Mouse (Mus musculus) naive thymus-derived CD4-positive, alpha-beta T cell, adult 5 months (primary cell): ENCODE data around the gene Rere. TPM values are rescaled to one million over a fixed set of nuclear protein-coding genes. Genes with fewer than 3 reads are reported as not detected.

ENCODE experiments used
- polyA plus RNA-seq: library from polyadenylated mRNA; unstranded; fragments of 100-300 nt; shearing (Covaris generic); gene quantifications from one replicate; pipeline ENCODE4 v1.2.1, GENCODE M21; 2017

Gene Rere
- 37.4 TPM for polyA plus RNA-seq

DNA sequence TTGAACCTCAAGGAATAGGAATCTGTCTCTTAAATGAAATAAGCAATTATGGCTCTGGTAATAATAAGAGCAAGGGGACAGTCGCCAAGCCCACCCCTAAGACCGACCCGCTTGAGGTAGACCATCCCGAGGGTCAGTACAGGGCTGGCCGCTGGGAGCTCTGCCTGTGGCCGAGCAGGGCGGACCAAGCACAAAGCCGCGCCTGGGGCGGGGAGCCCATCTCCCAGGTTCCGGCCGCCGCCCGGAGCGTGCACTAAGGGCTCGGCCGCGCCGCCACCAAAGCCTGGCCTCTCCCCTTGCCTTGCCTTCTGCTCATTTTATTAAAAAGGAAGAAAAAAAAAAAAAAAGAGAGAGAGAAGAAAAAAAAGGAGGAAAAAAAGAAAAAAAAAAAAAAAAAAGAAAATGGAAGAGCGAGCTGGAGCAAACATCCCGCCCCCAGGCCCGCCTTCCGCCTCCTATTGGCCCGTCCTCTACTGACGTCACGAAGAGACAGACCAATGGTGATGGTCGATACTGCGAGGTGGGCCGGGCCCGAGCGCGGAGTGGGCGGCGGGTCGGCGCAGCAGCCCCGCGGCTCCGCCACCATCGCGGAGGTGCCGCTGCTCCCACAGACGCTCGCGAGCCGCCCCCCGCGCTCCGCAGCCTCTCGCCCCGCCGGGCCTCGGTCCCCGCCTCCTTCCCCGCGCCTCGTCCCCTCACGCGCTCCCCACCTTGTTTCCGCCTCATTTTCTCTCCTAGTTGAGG is at the start of gene Rere:
Gene Rere, plus strand, starts transcription at position 629 of the 744 bp plus-strand sequence.

DNA sequence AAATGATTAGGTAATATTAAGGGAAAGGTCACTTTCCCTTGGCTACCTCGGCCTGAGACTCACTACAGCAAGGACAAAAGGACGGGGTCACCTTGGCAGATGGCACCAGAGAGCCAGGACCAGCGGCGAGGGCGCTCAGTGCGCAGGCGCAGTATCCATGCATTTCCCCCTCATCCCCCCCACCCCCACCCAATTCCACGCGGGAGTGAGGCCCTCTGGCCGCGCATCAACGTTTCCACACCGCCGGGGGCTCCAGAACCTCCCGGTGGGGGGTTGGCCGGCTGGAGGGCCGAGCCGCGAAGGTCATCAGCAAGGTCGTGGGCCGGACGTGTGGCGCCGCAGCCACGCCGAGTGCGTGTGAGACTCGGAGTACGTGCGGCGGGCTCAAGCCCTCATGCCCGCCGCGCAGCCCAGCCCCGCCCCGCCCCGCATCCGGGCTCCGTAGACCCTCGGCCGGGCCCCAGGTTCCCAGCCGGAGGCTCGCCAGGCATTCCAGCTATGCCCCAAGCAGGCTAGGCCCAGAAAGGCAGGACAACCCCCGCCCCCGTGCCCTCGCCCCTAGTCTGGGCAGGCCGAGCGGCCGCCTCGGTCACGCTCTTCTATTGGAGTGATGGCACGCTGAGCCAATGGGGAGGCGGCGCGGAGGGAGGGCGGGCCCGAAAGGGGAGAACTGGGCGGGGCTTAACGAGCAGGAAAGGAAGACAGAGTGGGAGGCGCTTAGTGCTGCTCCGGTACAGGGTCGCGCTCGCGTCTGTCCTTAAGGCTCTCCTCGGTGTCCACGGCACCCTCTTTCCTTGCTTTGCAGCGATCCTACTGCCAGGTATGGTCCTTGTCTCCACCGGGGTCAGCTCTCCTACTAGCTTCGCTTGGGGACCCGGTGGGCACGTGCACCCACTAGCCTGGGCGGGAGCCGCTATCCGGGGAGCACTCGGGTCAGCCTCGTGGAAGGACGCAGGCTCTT is 44.6 kb upstream of the Rere start, which contains the start of gene Eno1:
Gene Eno1, plus strand, starts transcription at position 201 of the 961 bp plus-strand sequence.

DNA sequence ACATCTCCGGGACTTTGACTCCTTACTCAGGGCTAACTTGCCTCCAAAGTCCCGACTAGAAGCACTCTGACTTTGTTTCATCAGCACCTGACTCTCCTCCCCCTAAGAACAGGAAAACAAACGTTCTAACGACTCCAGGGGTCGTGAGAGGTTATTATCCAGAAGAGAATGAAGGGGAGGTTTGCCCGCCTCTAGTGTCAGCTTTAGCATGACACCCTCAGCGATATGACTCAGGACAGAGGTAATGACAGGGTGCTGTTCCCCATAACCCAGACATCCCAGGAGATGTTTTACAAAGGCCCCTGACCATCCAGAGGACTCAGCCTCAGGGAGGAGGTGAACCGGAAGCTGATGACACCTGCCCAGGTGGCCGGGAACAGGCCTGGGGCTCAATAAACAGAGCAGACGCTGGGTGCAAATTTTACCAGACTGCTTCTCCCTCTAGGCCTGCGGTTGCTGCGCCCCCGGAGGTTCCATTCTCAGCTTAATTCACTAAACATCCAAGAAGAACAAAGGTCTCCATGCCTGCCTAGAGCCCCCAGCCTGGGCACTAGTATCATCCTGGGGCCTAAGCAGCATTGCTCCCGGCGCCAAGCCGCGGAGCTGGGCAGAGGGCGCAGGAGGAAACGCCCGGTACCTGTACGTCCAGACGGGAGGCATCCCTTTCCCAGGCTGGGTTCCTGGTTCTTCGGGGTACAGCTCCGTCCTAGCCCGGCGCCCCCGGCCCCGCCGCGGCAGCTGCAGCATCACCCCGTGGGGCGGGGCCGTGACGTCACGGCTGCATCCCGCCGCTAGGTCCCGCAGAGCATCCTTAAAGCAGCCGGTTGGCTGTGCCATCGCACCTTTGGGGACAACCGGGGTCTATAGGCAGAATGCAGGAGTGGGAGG is 370.2 kb downstream of the Rere start, which contains the start of gene Slc45a1:
Gene Slc45a1, minus strand, starts transcription at position 785 of the 888 bp plus-strand sequence.

Other genes starting within 250 kb of the Rere start
- 0.53 TPM for gene Gpr157, start 194.3 kb upstream of the Rere start, polyA plus RNA-seq
- gene Slc2a5, start 162.4 kb upstream of the Rere start, polyA plus RNA-seq = not detected
- gene Slc2a7, start 132.7 kb upstream of the Rere start, polyA plus RNA-seq = not detected
- not detected for gene Car6, start 80.3 kb upstream of the Rere start, polyA plus RNA-seq
- 845 TPM for gene Eno1, start 44.9 kb upstream of the Rere start, polyA plus RNA-seq